Mouse (Mus musculus) cortical plate, adult 2 months (tissue): ENCODE results near the gene Ube2u. TPM values are rescaled to one million over a fixed set of nuclear protein-coding genes. Genes with fewer than 3 reads are reported as not detected.
A peak's percentile ranks its signal among the peaks of the same experiment; 100 is the strongest.
"Not testable (repeated sequence)": the region's sequence is repeated elsewhere in the genome, so short reads cannot be mapped to it uniquely, and the experiment has no call there.

Source experiments
- H3K27ac ChIP-seq: fragments of 200-500 bp; 2 replicates; pipeline ENCODE4 v1.5.1; 2012; ENCODE audit warnings: low read length, control low read depth, inconsistent platforms; ENCODE audit not compliant: insufficient read depth
- H3K4me1 ChIP-seq: fragments of 200-500 bp; 2 replicates; pipeline ENCODE4 v1.6.1; 2011; ENCODE audit warnings: low read length; ENCODE audit not compliant: control insufficient read depth, insufficient read depth
- H3K4me3 ChIP-seq: fragments of 200-500 bp; 2 replicates; pipeline ENCODE4 v1.5.1; 2011; ENCODE audit warnings: mild to moderate bottlenecking, low read length, control low read depth; ENCODE audit not compliant: insufficient read depth
- CTCF ChIP-seq: fragments of 200-500 bp; IDR thresholded peaks from 2 replicates; pipeline ENCODE4 v1.5.1; 2011; ENCODE audit warnings: mild to moderate bottlenecking, control low read depth, low read length; ENCODE audit not compliant: insufficient read depth; ENCODE audit errors: extremely low read depth
- POLR2A ChIP-seq: fragments of 200-500 bp; IDR thresholded peaks from 2 replicates; pipeline ENCODE4 v1.6.1; 2011; ENCODE audit warnings: mild to moderate bottlenecking, low read length, control low read depth; ENCODE audit not compliant: insufficient read depth; ENCODE audit errors: extremely low read depth
- polyA plus RNA-seq: library from polyadenylated mRNA; depleted of rRNA; stranded (reverse); fragments of >200 nt; gene quantifications from 2 replicates; pipeline ENCODE4 v1.2.3, GENCODE M21; 2012

The Ube2u gene
- polyA plus RNA-seq, 1 experiment: not detected

DNA sequence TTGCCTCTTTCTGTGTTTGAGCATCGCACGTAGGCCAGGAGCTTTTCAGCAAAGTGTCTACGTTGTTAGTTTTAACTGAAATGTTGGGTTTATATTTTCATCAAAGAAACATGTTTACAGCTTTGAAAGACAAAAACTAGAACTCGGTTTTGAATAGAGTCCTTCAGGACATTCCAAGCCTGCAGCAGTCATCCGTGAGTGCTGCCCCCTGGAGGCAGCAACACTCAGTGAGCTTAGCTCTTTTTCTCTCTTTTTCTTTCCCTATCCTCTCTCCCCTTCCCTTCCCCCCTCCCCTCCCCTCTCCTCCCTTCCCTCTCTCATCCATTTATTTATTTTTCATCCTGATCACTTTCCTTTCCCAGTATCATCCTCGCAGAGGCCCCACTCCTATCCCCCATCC is 19.5 kb downstream of the Ube2u start:
- H3K4me3 ChIP-seq: no peak overlapping the region
- no peaks in the 10 kb centered on the region for H3K4me1 ChIP-seq
- H3K27ac ChIP-seq: no peak overlapping the region
- TF ChIP-seq POLR2A: no peak
- TF ChIP-seq CTCF: peak; percentile 26

DNA sequence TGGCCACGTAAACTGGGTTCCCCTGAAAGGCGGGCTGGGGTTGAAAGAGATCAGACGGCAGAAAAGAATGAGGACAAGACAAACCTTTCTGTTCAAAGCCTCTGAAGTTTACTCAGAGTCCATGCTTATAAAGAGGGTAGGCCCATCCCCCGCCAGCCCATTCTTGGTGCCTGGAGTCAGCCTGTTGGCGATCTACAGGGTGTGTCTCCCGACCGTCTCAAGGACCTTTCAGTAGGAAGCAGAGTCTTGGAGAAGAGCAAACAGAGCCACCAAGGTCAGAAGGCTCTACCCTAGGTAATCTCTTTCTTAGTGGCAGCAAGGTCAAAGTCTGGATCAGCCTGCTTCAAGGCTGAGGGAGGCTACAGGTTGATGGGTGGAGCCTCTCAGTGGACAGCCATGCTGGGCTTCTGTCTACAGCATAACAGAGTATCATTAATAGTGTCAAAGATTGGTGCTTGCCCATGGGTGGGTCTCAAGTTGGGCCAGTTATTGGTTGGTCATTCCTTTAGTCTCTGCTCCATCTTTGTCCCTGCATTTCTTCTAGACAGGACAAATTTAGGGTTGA is 20.5 kb downstream of the Ube2u start:
- not testable (repeated sequence) for H3K27ac ChIP-seq, H3K4me3 ChIP-seq, H3K4me1 ChIP-seq

DNA sequence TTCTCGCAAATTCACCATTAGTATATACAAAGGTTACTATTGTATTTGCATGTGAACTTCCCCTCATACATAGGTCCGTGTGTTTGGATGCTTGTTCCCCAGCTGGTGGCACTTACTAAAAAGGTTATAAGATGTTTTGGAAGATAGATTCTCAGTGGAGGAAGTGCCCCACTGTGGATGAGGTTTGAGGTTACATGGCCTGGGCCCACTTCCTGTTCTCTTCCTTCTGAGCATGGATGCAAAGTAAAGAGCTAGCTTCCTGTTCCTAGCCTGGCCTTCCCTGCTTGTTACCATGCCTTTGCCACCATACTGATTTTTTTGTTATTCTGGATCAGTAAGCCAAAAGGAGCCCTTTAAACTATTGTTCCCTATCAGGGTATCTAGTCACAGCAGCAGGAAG is 24.7 kb downstream of the Ube2u start:
- no peaks in the 10 kb centered on the region for H3K4me1 ChIP-seq
- no peak overlapping the region for H3K4me3 ChIP-seq
- TF ChIP-seq POLR2A (no peak), CTCF (no peak)
- H3K27ac ChIP-seq: no peak overlapping the region

GRCm38 (mm10) chr4:100517646-100518045 is 39.0 kb downstream of the Ube2u start:
- Histone ChIP-seq H3K4me1 (no peaks in the 10 kb centered on the region), H3K4me3 (no peak overlapping the region), H3K27ac (no peak overlapping the region)
- TF ChIP-seq CTCF: no peak
- no peak for TF ChIP-seq POLR2A

DNA sequence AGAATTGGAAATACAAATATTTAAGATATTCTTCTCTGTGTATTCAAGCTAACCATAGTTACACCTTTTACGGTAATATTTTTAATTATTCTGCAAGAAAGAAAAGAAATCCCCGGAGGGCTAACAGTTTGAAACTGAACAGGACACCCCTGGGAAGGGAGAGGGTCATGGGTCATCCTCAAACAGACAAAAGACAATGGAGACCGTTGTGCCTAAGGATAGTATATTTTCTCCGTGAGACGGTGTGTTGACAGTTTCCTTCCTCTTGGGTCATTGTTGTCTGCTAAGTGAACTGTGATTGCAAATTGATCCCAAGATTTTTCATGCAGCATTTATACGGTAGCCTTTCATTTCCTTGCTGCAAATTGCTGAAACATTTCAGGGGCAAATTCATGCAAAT is 43.9 kb downstream of the Ube2u start:
- Histone ChIP-seq H3K27ac (no peak overlapping the region), H3K4me3 (no peak overlapping the region), H3K4me1 (no peaks in the 10 kb centered on the region)
- no peak for TF ChIP-seq CTCF
- TF ChIP-seq POLR2A: no peak

GRCm38 (mm10) chr4:100524741-100525140 is 46.1 kb downstream of the Ube2u start:
- no peak overlapping the region for H3K4me3 ChIP-seq
- TF ChIP-seq POLR2A (no peak), CTCF (no peak)

DNA sequence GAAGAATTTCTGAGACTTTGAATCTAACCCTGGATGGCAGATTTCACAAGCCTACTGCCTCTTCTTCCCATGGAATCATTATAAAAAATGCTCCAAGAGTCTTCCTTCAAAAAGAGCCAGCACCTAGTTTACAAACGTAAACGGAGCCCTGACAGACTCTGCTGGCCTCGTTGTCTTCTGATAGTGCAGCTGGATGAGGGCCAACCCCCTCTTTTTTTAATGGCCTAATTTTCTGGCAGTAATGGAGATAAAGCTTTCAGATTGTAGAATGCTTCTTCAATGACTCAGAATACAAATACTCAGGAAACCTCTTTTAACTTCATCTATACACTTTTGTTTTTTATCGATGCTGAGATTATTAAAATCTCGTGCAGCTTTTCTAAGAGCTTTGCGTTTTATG is 47.6 kb downstream of the Ube2u start:
- Histone ChIP-seq H3K27ac (no peak overlapping the region), H3K4me1 (no peaks in the 10 kb centered on the region), H3K4me3 (no peak overlapping the region)
- TF ChIP-seq POLR2A: no peak
- TF ChIP-seq CTCF: no peak

More at GRCm38 (mm10) chr4:100524741-100525140, 46.1 kb downstream of the Ube2u start:
- Histone ChIP-seq H3K4me1 (no peaks in the 10 kb centered on the region), H3K27ac (no peak overlapping the region)

DNA sequence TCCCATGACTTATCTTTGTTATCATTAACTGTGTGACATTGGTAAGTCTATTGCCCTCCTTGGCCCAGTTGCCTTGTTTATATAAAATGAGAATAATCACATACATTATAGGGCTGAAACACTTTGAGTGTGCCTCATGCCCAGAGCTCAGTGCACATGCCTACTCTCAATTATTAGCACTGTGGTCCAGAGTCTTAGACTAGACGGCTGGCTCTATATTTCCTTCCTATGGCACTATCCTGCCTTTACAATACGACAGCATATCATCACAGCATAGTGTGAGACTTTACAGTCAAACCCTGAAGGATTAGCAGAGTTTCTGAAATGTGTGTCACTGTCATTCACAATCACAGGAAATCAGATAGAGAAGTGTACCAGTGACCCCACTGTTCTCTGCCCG is 48.4 kb downstream of the Ube2u start:
- Histone ChIP-seq H3K4me3 (no peak overlapping the region), H3K4me1 (no peaks in the 10 kb centered on the region), H3K27ac (no peak overlapping the region)
- no peak for TF ChIP-seq CTCF
- TF ChIP-seq POLR2A: no peak

GRCm38 (mm10) chr4:100527554-100528001 is 48.9 kb downstream of the Ube2u start:
- Histone ChIP-seq H3K27ac (no peak overlapping the region), H3K4me3 (no peak overlapping the region), H3K4me1 (no peaks in the 10 kb centered on the region)
- TF ChIP-seq POLR2A: no peak
- no peak for TF ChIP-seq CTCF

- TF ChIP-seq POLR2A (no peak), CTCF (peak; percentile 12; the same call in 1 of the 2 replicates)
- H3K27ac ChIP-seq: no peak overlapping the region
- no peak overlapping the region for H3K4me3 ChIP-seq
- H3K4me1 ChIP-seq: no peaks in the 10 kb centered on the region
Measured at GRCm38 (mm10) chr4:100533607-100534006, 55.0 kb downstream of the Ube2u start.
